Mouse (Mus musculus) hindbrain, embryonic 12.5 days (tissue): Measurements from ENCODE around the gene Tmem108. TPM values are rescaled to one million over a fixed set of nuclear protein-coding genes. Genes with fewer than 3 reads are reported as not detected.

Experiments used
- ATAC-seq: fragments of 200-750 bp; cut with Nextera tagmentation; 2 replicates; pipeline ENCODE4 v1.8.0; 2017; ENCODE audit warnings: moderate TSS enrichment; ENCODE audit not compliant: low FRiP score
- H3K27ac ChIP-seq: fragments of 300-500 bp; sonication (generic); 2 replicates; pipeline ENCODE4 v1.5.1; 2016; ENCODE audit warnings: mild to moderate bottlenecking
- H3K27me3 ChIP-seq: fragments of 300-500 bp; sonication (generic); 2 replicates; pipeline ENCODE4 v1.6.1; 2016; ENCODE audit warnings: mild to moderate bottlenecking
- H3K36me3 ChIP-seq: fragments of 300-500 bp; sonication (generic); 2 replicates; pipeline ENCODE4 v1.6.1; 2016; ENCODE audit warnings: mild to moderate bottlenecking
- H3K4me1 ChIP-seq: fragments of 300-500 bp; sonication (generic); 2 replicates; pipeline ENCODE4 v1.6.1; 2016
- H3K4me2 ChIP-seq: fragments of 300-500 bp; sonication (generic); replicated peaks from 2 replicates; pipeline ENCODE4 v1.6.1; 2016; ENCODE audit warnings: mild to moderate bottlenecking
- H3K4me3 ChIP-seq: fragments of 300-500 bp; sonication (generic); 2 replicates; pipeline ENCODE4 v1.5.1; 2016; ENCODE audit warnings: mild to moderate bottlenecking
- H3K9ac ChIP-seq: fragments of 300-500 bp; sonication (generic); 2 replicates; pipeline ENCODE4 v1.6.1; 2016; ENCODE audit warnings: mild to moderate bottlenecking, moderate library complexity
- H3K9me3 ChIP-seq: fragments of 300-500 bp; sonication (generic); replicated peaks from 2 replicates; pipeline ENCODE4 v1.6.1; 2016; ENCODE audit warnings: mild to moderate bottlenecking
- WGBS: fragments of 180-500 bp; shearing (Covaris S2); methylation state at CpG from one replicate; pipeline ENCODE4 v1.1.7; 2016; 5-methylcytosine and 5-hydroxymethylcytosine counted together
- polyA plus RNA-seq: library from polyadenylated mRNA; unstranded; fragments of >200 nt; fragmentation: Nextera tagmentation; extraction: Ambion mirVana; gene quantifications from 2 replicates; pipeline ENCODE4 v1.2.1, GENCODE M21; 2016

Gene Tmem108
- polyA plus RNA-seq, 1 experiment from 2014 or later = 22.4 TPM

DNA sequence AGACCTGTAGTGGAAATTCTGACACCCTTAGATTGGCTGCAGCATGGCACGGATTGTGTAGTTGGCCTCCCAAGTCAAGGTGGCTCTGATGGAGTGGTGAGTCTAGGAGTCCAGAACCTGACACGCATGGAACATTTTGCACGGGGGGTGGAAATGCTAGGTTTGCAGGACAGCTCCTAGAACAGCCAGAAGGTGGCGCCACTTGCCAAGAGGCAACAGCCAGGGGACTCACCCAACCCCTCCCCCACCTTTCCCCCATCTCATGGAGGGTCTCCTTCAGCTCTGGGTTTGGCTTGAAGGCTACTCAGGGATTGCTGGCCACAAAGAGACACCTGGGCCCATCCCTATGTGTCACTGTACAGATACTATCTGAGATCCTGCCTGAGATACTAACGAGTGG, 292.1 kb downstream of the Tmem108 start:
- H3K9me3 ChIP-seq = no peaks in the 10 kb centered on the region
- WGBS = 66% methylated on average over 5 of the region's 5 CpGs
- no peaks in the 10 kb centered on the region for H3K36me3 ChIP-seq
- H3K27ac ChIP-seq = no peak overlapping the region
- peaks cover 42% of the 10 kb centered on the region for H3K4me1 ChIP-seq
- ATAC-seq = no peak
- H3K9ac ChIP-seq = no peak overlapping the region
- no peak overlapping the region for H3K4me3 ChIP-seq
- H3K4me2 ChIP-seq = no peak overlapping the region
- H3K27me3 ChIP-seq = 0 out of 2 replicates have a peak, but pooled peaks cover 5% of the 10 kb centered on the region

DNA sequence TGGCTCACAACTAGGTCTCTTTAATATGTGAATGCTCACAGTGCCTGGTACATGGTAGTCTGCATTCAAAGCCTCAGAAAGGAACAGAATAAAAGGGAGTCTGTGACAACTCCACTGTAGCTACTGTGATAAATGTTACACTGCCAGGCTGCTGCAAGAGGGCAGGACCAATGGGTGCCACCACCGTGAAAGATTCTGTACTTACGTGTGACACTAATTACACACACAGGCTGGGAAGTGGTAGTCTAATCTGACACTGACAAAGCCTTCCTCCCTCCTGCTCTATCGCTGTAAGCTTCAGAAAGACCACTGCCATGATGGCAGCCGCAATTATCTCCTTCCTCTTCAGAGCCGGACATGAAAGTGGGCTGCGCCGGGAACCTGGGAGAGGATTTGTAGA, 292.7 kb downstream of the Tmem108 start:
- H3K4me1 ChIP-seq = peaks cover 36% of the 10 kb centered on the region
- no peak overlapping the region for H3K4me2 ChIP-seq
- H3K9ac ChIP-seq = no peak overlapping the region
- WGBS = 80% methylated on average over 7 of the region's 7 CpGs
- no peak overlapping the region for H3K4me3 ChIP-seq
- H3K27ac ChIP-seq = no peak overlapping the region
- 0 out of 2 replicates have a peak, but pooled peaks cover 5% of the 10 kb centered on the region for H3K27me3 ChIP-seq
- no peak for ATAC-seq
- H3K36me3 ChIP-seq = no peaks in the 10 kb centered on the region
- H3K9me3 ChIP-seq = no peaks in the 10 kb centered on the region

DNA sequence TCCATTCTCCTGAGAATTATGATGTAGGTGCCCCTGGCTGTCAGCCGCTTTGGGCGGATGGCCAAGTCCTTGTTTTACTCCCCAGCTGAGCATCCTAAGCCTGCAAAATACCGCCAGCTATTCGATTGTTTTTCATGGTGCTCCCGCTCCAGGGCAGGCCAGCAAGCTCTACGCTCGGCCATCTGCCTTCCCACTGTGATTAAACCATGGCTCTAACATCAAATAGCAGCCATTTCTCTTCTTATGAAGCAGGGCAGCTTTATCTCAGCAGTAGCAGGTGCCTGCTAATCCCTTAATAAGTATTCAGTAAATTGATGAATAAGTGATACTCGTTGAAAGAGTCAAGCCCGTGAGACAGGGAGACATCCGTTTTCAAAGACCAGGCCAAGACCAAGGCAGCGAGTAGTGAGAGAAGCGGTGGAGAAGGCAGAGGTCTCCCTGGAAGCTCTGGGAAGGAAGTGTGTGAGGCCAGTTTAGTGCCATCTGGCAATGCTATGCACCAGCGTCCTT, 295.9 kb downstream of the Tmem108 start:
- Histone ChIP-seq H3K4me2 (no peak overlapping the region), H3K27ac (peak overlapping the region; percentile 74), H3K9ac (no peak overlapping the region), H3K4me3 (no peak overlapping the region), H3K4me1 (peaks cover 23% of the 10 kb centered on the region), H3K27me3 (0 out of 2 replicates have a peak, but pooled peaks cover 3% of the 10 kb centered on the region), H3K9me3 (no peaks in the 10 kb centered on the region), H3K36me3 (no peaks in the 10 kb centered on the region)
- 50% methylated on average over 13 of the region's 13 CpGs for WGBS
- peak; percentile 67 for ATAC-seq

DNA sequence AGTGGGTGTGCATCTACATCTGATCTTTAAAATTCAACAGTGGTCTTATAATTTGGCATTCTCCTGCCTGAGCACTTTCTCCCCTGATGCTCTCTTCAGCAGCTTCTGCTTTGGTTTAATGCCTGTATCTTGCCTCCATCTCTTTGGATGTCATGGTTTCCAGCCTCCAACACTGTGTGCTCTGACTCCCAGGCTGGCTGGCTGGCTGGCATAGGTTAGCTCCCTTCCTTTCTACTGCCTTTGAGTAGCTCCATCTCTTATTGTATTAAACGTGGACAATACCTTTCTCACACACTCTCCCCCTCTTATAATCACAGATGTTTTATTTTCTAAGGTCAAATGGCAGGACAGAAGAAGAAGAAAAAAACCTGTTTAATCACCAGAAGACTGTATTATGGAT, 296.3 kb downstream of the Tmem108 start:
- Histone ChIP-seq H3K27me3 (0 out of 2 replicates have a peak, but pooled peaks cover 3% of the 10 kb centered on the region), H3K4me3 (no peak overlapping the region), H3K4me2 (no peak overlapping the region), H3K9me3 (no peaks in the 10 kb centered on the region), H3K4me1 (peaks cover 19% of the 10 kb centered on the region), H3K27ac (peak overlapping the region; percentile 74), H3K36me3 (no peaks in the 10 kb centered on the region), H3K9ac (no peak overlapping the region)
- peak; percentile 30; the same call in 1 of the 2 replicates for ATAC-seq
- 27% methylated on average over 1 of the region's 1 CpGs for WGBS

DNA sequence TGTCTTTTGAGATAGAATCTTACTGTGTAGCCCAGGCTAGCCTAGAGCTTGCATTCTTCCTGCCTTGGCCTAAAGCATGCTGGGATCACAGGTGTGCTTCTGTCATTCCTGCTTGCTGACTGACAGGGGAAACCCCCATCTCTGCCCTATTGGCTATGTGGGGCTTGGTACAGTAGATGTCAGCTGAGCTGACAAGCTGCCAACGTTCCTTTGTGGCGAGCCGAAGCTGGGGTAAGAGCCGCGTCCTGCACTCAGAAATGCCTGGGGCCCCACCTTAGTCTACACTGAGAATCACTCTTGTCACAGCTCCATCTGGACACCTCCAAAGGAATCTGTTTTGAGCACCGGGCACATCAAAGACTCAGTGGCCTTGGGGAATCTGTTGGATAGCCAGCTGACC, 297.8 kb downstream of the Tmem108 start:
- Histone ChIP-seq H3K9ac (no peak overlapping the region), H3K27me3 (no peaks in the 10 kb centered on the region), H3K4me2 (no peak overlapping the region), H3K4me1 (peaks cover 15% of the 10 kb centered on the region), H3K36me3 (no peaks in the 10 kb centered on the region), H3K4me3 (no peak overlapping the region), H3K27ac (no peak overlapping the region), H3K9me3 (no peaks in the 10 kb centered on the region)
- 74% methylated on average over 6 of the region's 6 CpGs for WGBS
- ATAC-seq = no peak

DNA sequence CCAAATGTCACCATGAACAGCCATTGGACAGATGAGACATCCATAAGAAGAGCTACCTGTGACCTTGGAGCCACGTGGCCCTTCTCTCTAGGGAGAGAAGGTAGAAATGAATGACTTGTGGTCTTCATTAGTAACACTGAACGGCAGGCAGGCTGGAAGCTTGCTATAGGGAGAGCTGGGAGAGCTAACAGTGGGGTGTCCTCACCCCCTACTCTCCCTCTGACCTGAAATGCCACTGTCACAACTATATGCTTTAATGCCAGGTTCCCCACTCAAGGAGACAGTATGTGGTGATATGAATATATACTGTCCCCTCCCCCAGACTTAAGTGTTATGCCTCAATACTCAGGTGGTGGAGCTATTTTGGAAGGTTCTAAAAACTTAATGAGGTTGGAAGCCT, 301.8 kb downstream of the Tmem108 start:
- Histone ChIP-seq H3K27ac (no peak overlapping the region), H3K27me3 (no peaks in the 10 kb centered on the region), H3K36me3 (no peaks in the 10 kb centered on the region), H3K4me3 (no peak overlapping the region), H3K9ac (no peak overlapping the region), H3K9me3 (no peaks in the 10 kb centered on the region), H3K4me2 (no peak overlapping the region), H3K4me1 (peaks cover 3% of the 10 kb centered on the region; the same call in 1 of the 2 replicates)
- no peak for ATAC-seq
- WGBS = 53% methylated on average over 2 of the region's 2 CpGs

DNA sequence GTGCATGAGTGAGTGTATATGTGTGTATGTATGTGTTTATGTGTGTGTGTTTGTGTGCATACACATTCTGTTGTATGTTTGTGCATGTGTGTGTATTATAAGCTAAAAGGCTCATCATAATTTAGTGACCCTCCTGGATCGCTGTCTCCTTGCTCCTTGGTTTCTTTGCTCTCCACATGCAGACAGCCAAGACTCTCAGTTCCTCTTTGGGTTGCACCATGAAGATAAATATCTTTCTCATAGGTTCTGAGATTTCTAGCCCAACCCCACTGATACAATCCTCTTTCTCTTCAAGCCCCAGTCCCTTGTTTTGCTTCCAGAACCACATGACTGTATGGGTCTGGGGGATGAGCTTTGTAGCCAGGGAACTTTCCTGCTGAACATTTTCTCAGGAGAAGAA, 302.3 kb downstream of the Tmem108 start:
- H3K9ac ChIP-seq = no peak overlapping the region
- no peaks in the 10 kb centered on the region for H3K36me3 ChIP-seq
- H3K27me3 ChIP-seq = no peaks in the 10 kb centered on the region
- H3K4me1 ChIP-seq = peaks cover 3% of the 10 kb centered on the region; the same call in 1 of the 2 replicates
- 100% methylated on average over 1 of the region's 1 CpGs for WGBS
- no peak overlapping the region for H3K4me3 ChIP-seq
- no peaks in the 10 kb centered on the region for H3K9me3 ChIP-seq
- ATAC-seq = no peak
- H3K4me2 ChIP-seq = no peak overlapping the region
- H3K27ac ChIP-seq = no peak overlapping the region

DNA sequence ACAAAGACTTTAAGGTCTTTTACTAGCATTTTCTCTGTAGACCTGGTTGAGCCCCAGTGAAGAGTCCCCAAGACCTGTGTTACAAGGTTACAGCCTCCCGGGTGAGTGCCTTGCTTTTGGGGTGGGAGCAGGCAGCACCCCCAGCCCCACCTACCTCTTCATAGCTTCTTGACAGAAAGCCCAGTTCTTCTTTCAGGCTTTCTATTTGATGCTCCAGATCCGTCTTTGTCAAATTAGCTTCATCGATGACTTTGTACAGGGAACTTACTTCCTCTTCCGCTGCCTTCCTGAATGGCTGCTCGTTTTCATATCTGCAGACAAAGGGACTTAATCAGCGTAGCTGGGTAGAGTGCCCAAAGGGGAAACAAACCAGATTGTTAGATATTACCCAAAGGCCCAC, 312.0 kb downstream of the Tmem108 start:
- 72% methylated on average over 6 of the region's 6 CpGs for WGBS
- H3K4me2 ChIP-seq = no peak overlapping the region

DNA sequence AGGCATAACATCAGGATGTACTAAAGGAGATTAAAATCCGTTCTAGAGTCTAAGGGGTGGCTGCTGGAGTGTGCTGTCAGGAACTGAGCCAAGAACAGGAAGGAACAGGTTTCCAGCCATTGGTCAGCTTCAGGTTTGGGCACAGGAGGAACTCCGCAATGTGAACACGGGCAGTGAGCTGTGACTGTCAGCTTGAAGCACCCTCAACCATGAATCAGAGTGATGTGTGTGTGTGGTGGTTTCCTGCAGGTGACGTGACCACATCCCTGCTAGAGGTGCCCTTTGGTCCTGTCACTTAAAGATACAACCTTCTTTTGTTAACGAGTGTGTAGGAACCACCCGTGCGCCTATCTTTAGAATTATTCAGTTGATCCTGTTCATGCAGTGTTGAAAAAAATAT, 312.5 kb downstream of the Tmem108 start:
- Histone ChIP-seq H3K36me3 (no peaks in the 10 kb centered on the region), H3K27me3 (no peaks in the 10 kb centered on the region), H3K9ac (no peak overlapping the region), H3K4me3 (no peak overlapping the region), H3K4me2 (no peak overlapping the region), H3K9me3 (peaks cover 5% of the 10 kb centered on the region; the same call in 1 of the 2 replicates), H3K4me1 (0 out of 2 replicates have a peak, but pooled peaks cover 2% of the 10 kb centered on the region), H3K27ac (no peak overlapping the region)
- WGBS = 82% methylated on average over 7 of the region's 7 CpGs
- no peak for ATAC-seq

More for the DNA sequence above, 312.0 kb downstream of the Tmem108 start:
- H3K4me3 ChIP-seq = no peak overlapping the region
- H3K9ac ChIP-seq = no peak overlapping the region
- peaks cover 1% of the 10 kb centered on the region; the same call in 1 of the 2 replicates for H3K9me3 ChIP-seq
- no peak overlapping the region for H3K27ac ChIP-seq
- H3K27me3 ChIP-seq = no peaks in the 10 kb centered on the region
- ATAC-seq = no peak
- no peaks in the 10 kb centered on the region for H3K4me1 ChIP-seq
- H3K36me3 ChIP-seq = no peaks in the 10 kb centered on the region

DNA sequence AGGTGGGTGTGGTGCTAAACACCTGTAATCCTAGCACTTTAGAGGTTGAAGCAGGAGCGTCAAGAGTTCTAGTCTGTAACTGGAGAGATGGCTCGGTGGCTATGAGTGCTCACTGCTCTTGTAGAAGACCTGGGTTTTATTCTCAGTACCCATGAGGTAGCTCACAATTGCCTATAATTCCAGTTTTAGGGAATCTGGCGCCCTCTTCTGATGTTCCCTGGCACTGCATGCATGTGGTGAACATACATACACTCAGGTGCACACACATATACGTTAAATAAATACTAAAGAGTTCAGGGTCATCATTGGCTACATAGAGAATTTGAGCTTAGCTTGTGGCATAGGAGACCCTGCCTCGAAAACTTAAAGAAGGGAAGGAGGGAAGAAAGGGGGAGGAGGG, 317.0 kb downstream of the Tmem108 start:
- 82% methylated on average over 5 of the region's 5 CpGs for WGBS
- Histone ChIP-seq H3K9ac (no peak overlapping the region), H3K36me3 (no peaks in the 10 kb centered on the region), H3K4me3 (no peak overlapping the region), H3K27ac (no peak overlapping the region; the same call in 1 of the 2 replicates), H3K9me3 (peaks cover 5% of the 10 kb centered on the region; the same call in 1 of the 2 replicates), H3K4me2 (no peak overlapping the region), H3K4me1 (peaks cover 17% of the 10 kb centered on the region), H3K27me3 (no peaks in the 10 kb centered on the region)
- ATAC-seq = no peak

DNA sequence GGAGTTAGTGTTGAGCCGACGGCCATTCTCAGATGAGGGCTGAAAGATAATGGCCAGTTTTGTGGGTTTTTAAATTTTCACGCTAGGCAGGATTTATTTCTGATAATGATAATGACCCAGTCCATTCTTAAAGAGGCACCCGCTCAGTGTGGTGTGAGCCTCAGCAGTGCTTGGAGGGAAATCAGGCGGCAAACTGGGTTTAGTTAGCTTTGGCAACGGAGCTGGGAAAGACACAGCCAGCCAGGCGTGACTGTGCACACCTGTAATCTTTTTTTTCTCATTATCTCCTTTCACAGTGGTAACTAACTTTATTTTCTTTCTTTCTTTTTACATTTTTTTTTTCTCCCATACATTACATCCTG, 317.8 kb downstream of the Tmem108 start:
- Histone ChIP-seq H3K4me1 (peaks cover 17% of the 10 kb centered on the region), H3K9me3 (peaks cover 5% of the 10 kb centered on the region; the same call in 1 of the 2 replicates), H3K4me2 (0 out of 2 replicates have a peak overlapping the region, but pooled peaks have one; percentile 3), H3K27ac (peak overlapping the region; percentile 73), H3K9ac (no peak overlapping the region), H3K27me3 (no peaks in the 10 kb centered on the region), H3K4me3 (no peak overlapping the region), H3K36me3 (no peaks in the 10 kb centered on the region)
- ATAC-seq = no peak
- WGBS = 45% methylated on average over 7 of the region's 7 CpGs

DNA sequence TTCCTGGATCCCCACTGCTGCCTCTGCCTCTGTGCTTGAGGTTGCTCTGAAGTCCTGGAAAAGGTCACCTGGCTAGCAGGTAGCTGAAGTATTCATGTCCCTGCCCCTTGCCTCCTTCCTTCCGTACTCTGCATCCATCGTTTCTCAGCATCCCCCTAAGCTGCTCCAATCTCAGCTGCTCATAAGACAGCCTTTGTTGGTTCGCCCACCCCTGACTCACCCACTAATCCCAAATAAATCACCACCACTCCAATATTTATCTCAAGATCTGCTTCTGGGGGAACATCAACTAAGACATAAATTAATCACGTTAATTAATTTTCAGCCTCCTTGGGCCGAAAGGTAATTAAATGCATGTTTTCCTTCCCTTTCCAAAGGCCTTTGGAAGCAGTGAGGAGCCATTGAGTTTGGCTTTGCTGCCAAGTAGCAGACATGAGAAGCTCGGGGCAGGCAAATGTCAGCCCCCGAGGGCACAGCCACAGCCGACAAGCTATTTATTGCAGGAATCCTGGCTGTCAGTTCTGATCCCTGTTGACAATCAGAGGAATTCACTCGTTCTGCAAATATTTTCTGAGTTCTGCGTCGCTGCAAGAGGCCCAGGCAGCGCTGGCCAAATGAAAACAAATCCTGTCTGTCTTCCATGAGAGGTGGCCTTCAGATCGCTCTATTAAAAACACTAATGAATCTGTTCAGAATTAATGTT, 318.4 kb downstream of the Tmem108 start:
- WGBS = 33% methylated on average over 13 of the region's 13 CpGs
- Histone ChIP-seq H3K36me3 (no peaks in the 10 kb centered on the region), H3K4me3 (no peak overlapping the region), H3K9me3 (peaks cover 5% of the 10 kb centered on the region; the same call in 1 of the 2 replicates), H3K27ac (peak overlapping the region; percentile 73), H3K27me3 (no peaks in the 10 kb centered on the region), H3K4me2 (0 out of 2 replicates have a peak overlapping the region, but pooled peaks have one; percentile 3), H3K9ac (no peak overlapping the region; the same call in 1 of the 2 replicates), H3K4me1 (peaks cover 17% of the 10 kb centered on the region)
- no peak for ATAC-seq
